Mouse (Mus musculus): ENCODE measurements around the gene Tm9sf3. TPM values are rescaled to one million over a fixed set of nuclear protein-coding genes. Genes with fewer than 3 reads are reported as not detected.

Tm9sf3 gene
- polyA plus RNA-seq, 1 experiment from 2014 or later, result 93.0 TPM

Other genes starting within 250 kb of the Tm9sf3 start
- 0.06 TPM in 1 of 2 replicates, not detected in the other for gene Dntt, start 234.7 kb downstream of the Tm9sf3 start, polyA plus RNA-seq (2016; fragmentation: Nextera tagmentation; extraction: Ambion mirVana)
- gene Opalin, start 186.9 kb downstream of the Tm9sf3 start, polyA plus RNA-seq (2016; fragmentation: Nextera tagmentation; extraction: Ambion mirVana), result not detected in 2 replicates
- not detected in 2 replicates for gene Tll2, start 57.2 kb downstream of the Tm9sf3 start, polyA plus RNA-seq (2016; fragmentation: Nextera tagmentation; extraction: Ambion mirVana)
- gene Pik3ap1, start 121.1 kb upstream of the Tm9sf3 start, polyA plus RNA-seq (2016; fragmentation: Nextera tagmentation; extraction: Ambion mirVana), result 5.5 and 6.0 TPM in 2 replicates
- 7.9 and 9.3 TPM in 2 replicates for gene Lcor, start 218.6 kb upstream of the Tm9sf3 start, polyA plus RNA-seq (2016; fragmentation: Nextera tagmentation; extraction: Ambion mirVana)